Mouse (Mus musculus) forebrain, embryonic 13.5 days (tissue): ENCODE data around the gene Catsper2. TPM values are rescaled to one million over a fixed set of nuclear protein-coding genes. Genes with fewer than 3 reads are reported as not detected.
A peak's percentile ranks its signal among the peaks of the same experiment; 100 is the strongest.

Experiments used
- ATAC-seq: fragments of 200-750 bp; cut with Nextera tagmentation; 2 replicates; pipeline ENCODE4 v1.8.0; 2017
- H3K27ac ChIP-seq: fragments of 300-500 bp; sonication (generic); 2 replicates; pipeline ENCODE4 v1.5.1; 2015; ENCODE audit warnings: inconsistent platforms, mild to moderate bottlenecking, moderate library complexity
- H3K27me3 ChIP-seq: fragments of 300-500 bp; sonication (generic); 2 replicates; pipeline ENCODE4 v1.6.1; 2015; ENCODE audit warnings: mild to moderate bottlenecking, inconsistent platforms
- H3K36me3 ChIP-seq: fragments of 300-500 bp; sonication (generic); 2 replicates; pipeline ENCODE4 v1.6.1; 2015; ENCODE audit warnings: mild to moderate bottlenecking, inconsistent platforms; ENCODE audit not compliant: poor library complexity, severe bottlenecking
- H3K4me1 ChIP-seq: fragments of 300-500 bp; sonication (generic); 2 replicates; pipeline ENCODE4 v1.6.1; 2015; ENCODE audit warnings: inconsistent platforms
- H3K4me2 ChIP-seq: fragments of 300-500 bp; sonication (generic); 2 replicates; pipeline ENCODE4 v1.6.1; 2015; ENCODE audit warnings: inconsistent platforms, mild to moderate bottlenecking, moderate library complexity
- H3K4me3 ChIP-seq: fragments of 300-500 bp; sonication (generic); 2 replicates; pipeline ENCODE4 v1.5.1; 2015; ENCODE audit warnings: mild to moderate bottlenecking, inconsistent platforms
- H3K9ac ChIP-seq: fragments of 300-500 bp; sonication (generic); 2 replicates; pipeline ENCODE4 v1.6.1; 2015; ENCODE audit warnings: mild to moderate bottlenecking, inconsistent platforms
- H3K9me3 ChIP-seq: fragments of 300-500 bp; sonication (generic); replicated peaks from 2 replicates; pipeline ENCODE4 v1.6.1; 2016; ENCODE audit warnings: inconsistent platforms
- WGBS: fragments of 180-500 bp; shearing (Covaris S2); methylation state at CpG from one replicate; pipeline ENCODE4 v1.1.7; 2015; 5-methylcytosine and 5-hydroxymethylcytosine counted together
- polyA plus RNA-seq: library from polyadenylated mRNA; unstranded; fragments of >200 nt; fragmentation: Nextera tagmentation; extraction: Ambion mirVana; gene quantifications from 2 replicates; pipeline ENCODE4 v1.2.1, GENCODE M21; 2015

Catsper2 gene
- polyA plus RNA-seq, result 3.8 and 5.1 TPM in 2 replicates

- peak; percentile 100 for ATAC-seq
- WGBS, result under 1% methylated on average over 61 of the region's 68 CpGs
- H3K4me1 ChIP-seq, result peaks cover 39% of the 10 kb centered on the region
- peak within 1 kb of the TSS; percentile 96 for H3K27ac ChIP-seq
- no peaks in the 10 kb centered on the region for H3K27me3 ChIP-seq
- H3K9me3 ChIP-seq, result no peaks in the 10 kb centered on the region
- H3K9ac ChIP-seq, result peak within 1 kb of the TSS; percentile 97
- H3K36me3 ChIP-seq, result peaks cover 15% of the 10 kb centered on the region
- peak within 1 kb of the TSS; percentile 78 for H3K4me2 ChIP-seq
- H3K4me3 ChIP-seq, result peak within 1 kb of the TSS; percentile 99
These were observed at the start of gene Catsper2, which contains the start of gene Pdia3 for GRCm38 (mm10) chr2:121413387-121414042. Catsper2 (minus strand) TSS chr2:121413792. Pdia3 (plus strand) TSS chr2:121413775.

- no peak for ATAC-seq
- WGBS, result 59% methylated on average over 2 of the region's 2 CpGs
- no peak overlapping the region for H3K9ac ChIP-seq
These were observed 46.5 kb upstream of the Catsper2 start for GRCm38 (mm10) chr2:121460071-121460470.

DNA sequence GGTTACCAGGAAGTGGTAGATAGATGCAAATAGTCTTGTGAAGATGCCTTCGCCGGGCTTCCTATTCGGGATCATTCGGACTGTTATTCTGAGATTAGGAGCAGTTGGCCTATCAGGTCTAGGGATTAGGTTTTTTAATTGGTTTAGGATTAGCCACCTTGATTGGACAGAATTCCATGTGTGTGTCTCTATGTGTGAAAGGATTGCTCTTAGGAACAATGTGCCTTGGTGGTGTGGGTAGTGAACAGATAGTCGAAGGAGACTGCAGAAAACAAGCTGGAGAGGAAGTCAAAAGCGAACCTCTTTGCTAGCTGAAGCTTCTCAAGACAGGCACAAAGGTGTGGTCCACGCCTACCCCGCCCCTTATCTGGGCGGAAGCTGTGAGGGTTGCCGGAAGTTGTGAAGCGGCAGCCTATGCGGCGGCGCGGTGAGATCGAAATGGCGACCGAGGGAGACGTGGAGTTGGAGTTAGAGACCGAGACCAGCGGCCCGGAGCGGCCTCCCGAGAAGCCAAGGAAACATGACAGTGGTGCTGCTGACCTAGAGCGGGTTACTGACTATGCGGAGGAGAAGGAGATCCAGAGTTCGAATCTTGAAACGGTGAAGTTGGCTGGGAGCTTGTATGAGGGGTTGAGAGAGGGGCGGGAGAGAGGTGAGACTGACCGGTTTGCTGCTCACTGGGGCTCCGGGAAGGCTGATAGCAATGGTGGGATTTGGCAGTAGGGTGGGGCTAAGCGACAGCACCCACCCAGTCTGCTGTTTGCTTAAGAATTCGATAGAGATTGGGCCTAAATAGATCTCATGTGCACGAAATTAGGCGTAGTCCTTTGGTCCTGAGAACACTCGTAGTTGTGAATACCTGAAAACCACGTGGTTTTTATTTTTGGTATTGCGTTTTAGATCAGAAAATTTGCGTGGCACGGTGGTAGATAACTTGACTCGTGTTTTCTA is 43.4 kb upstream of the Catsper2 start, which contains the start of gene Serinc4:
TSS of gene Serinc4 (minus strand) at position 90 of the 951 bp plus-strand sequence.
- 3% methylated on average over 41 of the region's 41 CpGs for WGBS
- ATAC-seq, result peak; percentile 95
- Histone ChIP-seq H3K27ac (peak within 1 kb of the TSS; percentile 69), H3K4me3 (peak within 1 kb of the TSS; percentile 81), H3K27me3 (no peaks in the 10 kb centered on the region), H3K36me3 (peaks cover 48% of the 10 kb centered on the region), H3K9ac (peak within 1 kb of the TSS; percentile 81), H3K4me1 (peaks cover 24% of the 10 kb centered on the region), H3K4me2 (peak within 1 kb of the TSS; percentile 77), H3K9me3 (no peaks in the 10 kb centered on the region)

More at GRCm38 (mm10) chr2:121460071-121460470, 46.5 kb upstream of the Catsper2 start:
- Histone ChIP-seq H3K9me3 (no peaks in the 10 kb centered on the region), H3K4me2 (no peak overlapping the region), H3K4me3 (no peak overlapping the region), H3K36me3 (peaks cover 30% of the 10 kb centered on the region), H3K27me3 (no peaks in the 10 kb centered on the region), H3K27ac (no peak overlapping the region), H3K4me1 (peaks cover 16% of the 10 kb centered on the region)

DNA sequence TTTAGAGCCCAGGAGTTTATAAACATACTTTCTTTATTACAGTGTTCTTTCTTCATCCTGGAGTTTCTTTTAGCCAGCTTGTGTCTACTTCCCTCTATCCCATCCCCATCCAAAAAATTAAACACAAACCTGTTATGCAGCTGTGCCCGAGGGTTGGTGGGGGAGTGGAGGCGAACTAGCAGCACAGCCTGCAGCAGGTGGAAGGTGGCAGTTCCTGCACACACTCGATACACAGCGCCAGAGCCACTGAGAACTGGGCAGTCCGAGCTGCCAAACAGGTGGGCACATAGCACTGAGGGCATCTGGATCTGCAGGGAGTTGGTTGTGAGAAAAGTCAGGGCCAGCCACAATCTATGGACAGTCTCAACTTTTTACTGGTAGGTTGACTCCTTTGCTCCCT is 41.9 kb upstream of the Catsper2 start:
- WGBS, result 85% methylated on average over 5 of the region's 5 CpGs
- H3K4me1 ChIP-seq, result peaks cover 34% of the 10 kb centered on the region
- H3K4me2 ChIP-seq, result no peak overlapping the region
- H3K27ac ChIP-seq, result no peak overlapping the region
- no peak for ATAC-seq
- H3K9me3 ChIP-seq, result no peaks in the 10 kb centered on the region
- H3K27me3 ChIP-seq, result no peaks in the 10 kb centered on the region
- H3K4me3 ChIP-seq, result no peak overlapping the region
- no peak overlapping the region for H3K9ac ChIP-seq
- peaks cover 44% of the 10 kb centered on the region for H3K36me3 ChIP-seq

GRCm38 (mm10) chr2:121453917-121454316 is 40.3 kb upstream of the Catsper2 start:
- Histone ChIP-seq H3K36me3 (peaks cover 29% of the 10 kb centered on the region), H3K9ac (no peak overlapping the region), H3K4me1 (peaks cover 40% of the 10 kb centered on the region), H3K27me3 (no peaks in the 10 kb centered on the region), H3K27ac (no peak overlapping the region), H3K4me3 (no peak overlapping the region), H3K9me3 (no peaks in the 10 kb centered on the region), H3K4me2 (no peak overlapping the region)
- WGBS, result 80% methylated on average over 6 of the region's 6 CpGs
- ATAC-seq, result no peak

DNA sequence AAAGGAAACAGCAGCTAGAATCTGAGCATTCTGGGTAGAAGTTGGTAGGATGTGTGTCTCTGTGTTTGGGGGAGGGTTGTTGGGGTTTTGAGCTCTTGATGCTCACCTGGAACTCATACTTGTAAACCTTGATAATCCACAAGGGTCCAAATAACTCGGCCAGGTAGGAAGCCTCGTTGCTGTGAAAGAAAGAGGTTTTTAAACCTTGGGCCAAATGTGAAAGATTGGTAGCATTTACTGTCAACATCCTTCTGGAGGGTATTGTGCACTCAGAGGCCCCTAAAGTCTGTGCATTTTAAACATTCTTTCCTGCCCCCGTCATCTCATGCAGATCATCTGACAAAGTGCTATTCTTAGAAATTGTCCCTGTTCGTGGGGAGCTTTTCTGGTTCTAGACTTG is 39.4 kb upstream of the Catsper2 start, which contains the start of gene Hypk:
TSS of gene Hypk (plus strand) at position 301 of the 400 bp plus-strand sequence.
- Histone ChIP-seq H3K4me3 (no peak within 1 kb of the TSS), H3K9me3 (no peaks in the 10 kb centered on the region), H3K9ac (no peak within 1 kb of the TSS), H3K27me3 (no peaks in the 10 kb centered on the region), H3K4me1 (peaks cover 40% of the 10 kb centered on the region), H3K36me3 (peaks cover 21% of the 10 kb centered on the region), H3K4me2 (no peak within 1 kb of the TSS), H3K27ac (no peak within 1 kb of the TSS)
- no peak for ATAC-seq
- 79% methylated on average over 4 of the region's 4 CpGs for WGBS

GRCm38 (mm10) chr2:121452361-121452760 is 38.8 kb upstream of the Catsper2 start:
- H3K4me2 ChIP-seq, result no peak overlapping the region
- H3K4me1 ChIP-seq, result peaks cover 34% of the 10 kb centered on the region
- H3K9me3 ChIP-seq, result no peaks in the 10 kb centered on the region
- H3K4me3 ChIP-seq, result no peak overlapping the region
- 77% methylated on average over 4 of the region's 4 CpGs for WGBS
- H3K27ac ChIP-seq, result no peak overlapping the region
- no peak for ATAC-seq
- no peaks in the 10 kb centered on the region for H3K27me3 ChIP-seq
- no peak overlapping the region for H3K9ac ChIP-seq
- peaks cover 21% of the 10 kb centered on the region for H3K36me3 ChIP-seq

DNA sequence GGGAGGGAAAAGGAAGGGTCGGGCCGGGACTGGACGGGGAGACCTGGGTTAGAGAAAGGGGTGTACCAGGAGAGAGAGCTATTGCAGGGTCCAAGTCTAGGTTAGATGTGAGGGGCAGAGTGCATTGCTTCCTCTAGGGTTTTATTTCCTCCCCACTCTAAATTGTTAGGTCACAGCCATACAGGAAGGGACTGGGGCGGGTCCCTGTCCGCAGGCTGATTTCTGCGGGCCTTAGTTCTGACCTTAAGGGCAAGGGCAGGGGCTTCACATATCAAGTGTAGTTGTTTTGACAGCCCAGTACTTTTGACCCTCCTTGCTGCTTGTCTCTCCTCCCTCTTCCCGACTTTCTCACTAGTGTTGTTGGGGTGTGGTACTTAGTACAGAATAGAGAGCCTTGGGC is 36.5 kb upstream of the Catsper2 start:
- peak overlapping the region; percentile 88 for H3K9ac ChIP-seq
- WGBS, result 7% methylated on average over 7 of the region's 7 CpGs
- peaks cover 21% of the 10 kb centered on the region for H3K36me3 ChIP-seq
- peak overlapping the region; percentile 95; the same call in 1 of the 2 replicates for H3K27ac ChIP-seq
- H3K4me3 ChIP-seq, result peak overlapping the region; percentile 93
- peak overlapping the region; percentile 98 for H3K4me2 ChIP-seq
- H3K9me3 ChIP-seq, result no peaks in the 10 kb centered on the region
- H3K4me1 ChIP-seq, result peaks cover 28% of the 10 kb centered on the region
- no peak for ATAC-seq
- no peaks in the 10 kb centered on the region for H3K27me3 ChIP-seq

- no peaks in the 10 kb centered on the region for H3K27me3 ChIP-seq
These were observed 36.0 kb upstream of the Catsper2 start for GRCm38 (mm10) chr2:121449545-121450011.

DNA sequence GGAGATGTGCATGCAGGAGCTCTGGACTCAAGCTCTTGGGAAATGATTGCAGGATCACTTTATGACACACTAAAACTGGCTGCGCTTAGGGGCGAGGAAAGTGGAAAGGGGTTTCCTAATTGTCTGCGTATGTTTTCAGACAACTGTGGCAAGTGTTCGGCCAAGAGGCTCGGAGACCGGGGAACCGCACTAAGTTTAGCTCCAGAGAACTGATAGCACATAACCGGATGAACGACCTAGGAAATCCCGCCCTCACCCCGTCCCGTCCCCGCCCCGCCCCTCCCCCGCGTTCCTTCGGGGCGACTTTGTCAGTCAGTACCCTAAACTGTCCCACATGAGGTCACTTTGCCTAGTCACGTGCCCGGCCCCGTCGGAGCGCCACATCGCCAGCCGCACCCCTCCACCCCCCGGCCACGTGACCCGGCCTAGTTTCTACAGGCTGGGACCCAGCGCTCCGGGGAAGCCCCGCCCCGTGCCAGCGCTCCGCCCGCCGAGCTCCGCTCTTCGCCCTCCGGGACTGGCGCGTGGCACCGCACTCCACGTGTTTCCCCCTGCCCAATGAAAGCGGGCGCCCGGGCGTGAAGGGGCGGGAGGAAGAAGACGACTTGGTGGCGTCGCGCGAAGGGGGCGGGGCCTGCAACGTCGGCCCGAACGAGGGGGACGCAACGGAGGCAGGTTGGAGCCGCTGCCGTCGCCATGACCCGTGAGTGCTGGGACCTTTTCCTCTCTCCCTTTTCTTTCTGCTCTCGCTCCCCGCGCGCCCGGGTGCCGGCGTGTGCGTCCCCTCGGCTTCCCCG is 35.3 kb upstream of the Catsper2 start, which contains the start of gene Serf2:
TSS of gene Serf2 (plus strand) at position 457 of the 797 bp plus-strand sequence.
- 1% methylated on average over 73 of the region's 74 CpGs for WGBS
- Histone ChIP-seq H3K9me3 (no peaks in the 10 kb centered on the region), H3K4me3 (peak within 1 kb of the TSS; percentile 93), H3K27ac (peak within 1 kb of the TSS; percentile 95), H3K4me1 (peaks cover 28% of the 10 kb centered on the region), H3K9ac (peak within 1 kb of the TSS; percentile 88), H3K27me3 (no peaks in the 10 kb centered on the region), H3K4me2 (peak within 1 kb of the TSS; percentile 98), H3K36me3 (peaks cover 21% of the 10 kb centered on the region)
- peak; percentile 99 for ATAC-seq

More at GRCm38 (mm10) chr2:121449545-121450011, 36.0 kb upstream of the Catsper2 start:
- WGBS, result under 1% methylated on average over 52 of the region's 54 CpGs
- Histone ChIP-seq H3K4me3 (peak overlapping the region; percentile 93), H3K27ac (peak overlapping the region; percentile 95), H3K36me3 (peaks cover 21% of the 10 kb centered on the region), H3K9ac (peak overlapping the region; percentile 88), H3K4me2 (peak overlapping the region; percentile 98), H3K4me1 (peaks cover 28% of the 10 kb centered on the region), H3K9me3 (no peaks in the 10 kb centered on the region)
- peak; percentile 77 for ATAC-seq

GRCm38 (mm10) chr2:121448136-121448535 is 34.5 kb upstream of the Catsper2 start:
- no peak for ATAC-seq
- WGBS, result 16% methylated on average over 9 of the region's 9 CpGs
- peaks cover 30% of the 10 kb centered on the region for H3K4me1 ChIP-seq

More at GRCm38 (mm10) chr2:121448136-121448535, 34.5 kb upstream of the Catsper2 start:
- Histone ChIP-seq H3K9ac (peak overlapping the region; percentile 49), H3K36me3 (peaks cover 15% of the 10 kb centered on the region), H3K4me2 (peak overlapping the region; percentile 98), H3K27me3 (no peaks in the 10 kb centered on the region), H3K27ac (peak overlapping the region; percentile 68), H3K4me3 (peak overlapping the region; percentile 93), H3K9me3 (no peaks in the 10 kb centered on the region)
